Mouse (Mus musculus) liver, embryonic 11.5 days (tissue): ENCODE data around the gene Gm14214. TPM values are rescaled to one million over a fixed set of nuclear protein-coding genes. Genes with fewer than 3 reads are reported as not detected.

Source experiments
- ATAC-seq: fragments of 200-750 bp; cut with Nextera tagmentation; replicated peaks from 2 replicates; pipeline ENCODE4 v1.8.0; 2017; ENCODE audit warnings: moderate number of reproducible peaks, mild to moderate bottlenecking, moderate TSS enrichment, moderate library complexity; ENCODE audit not compliant: low FRiP score
- DNase-seq: peaks from one replicate; pipeline ENCODE4 v3.0.0-alpha.2; 2017; ENCODE audit warnings: low spot score
- H3K27ac ChIP-seq: fragments of 300-500 bp; sonication (generic); 2 replicates; pipeline ENCODE4 v1.5.1; 2014; ENCODE audit warnings: mild to moderate bottlenecking, low read depth, low read length, control low read depth
- H3K27me3 ChIP-seq: fragments of 300-500 bp; sonication (generic); replicated peaks from 2 replicates; pipeline ENCODE4 v1.6.1; 2014; ENCODE audit warnings: low read length, mixed read lengths; ENCODE audit not compliant: control insufficient read depth, insufficient read depth
- H3K36me3 ChIP-seq: fragments of 300-500 bp; sonication (generic); 2 replicates; pipeline ENCODE4 v1.6.1; 2014; ENCODE audit warnings: mild to moderate bottlenecking, low read length, moderate library complexity, mixed read lengths; ENCODE audit not compliant: control insufficient read depth, insufficient read depth
- H3K4me1 ChIP-seq: fragments of 300-500 bp; sonication (generic); replicated peaks from 2 replicates; pipeline ENCODE4 v1.6.1; 2014; ENCODE audit warnings: low read length, mixed read lengths; ENCODE audit not compliant: control insufficient read depth, insufficient read depth
- H3K4me2 ChIP-seq: fragments of 300-500 bp; sonication (generic); 2 replicates; pipeline ENCODE4 v1.6.1; 2014; ENCODE audit warnings: mild to moderate bottlenecking, control low read depth, moderate library complexity
- H3K4me3 ChIP-seq: fragments of 300-500 bp; sonication (generic); 2 replicates; pipeline ENCODE4 v1.5.1; 2014; ENCODE audit warnings: low read depth, low read length, control low read depth
- H3K9ac ChIP-seq: fragments of 300-500 bp; sonication (generic); 2 replicates; pipeline ENCODE4 v1.6.1; 2014; ENCODE audit warnings: low read depth, low read length, control low read depth
- H3K9me3 ChIP-seq: fragments of 300-500 bp; sonication (generic); 2 replicates; pipeline ENCODE4 v1.6.1; 2016; ENCODE audit warnings: low read length, inconsistent platforms, mixed read lengths; ENCODE audit not compliant: control insufficient read depth
- WGBS: fragments of 180-500 bp; shearing (Covaris S2); extraction: QIAGEN DNeasy Blood & Tissue Kit; methylation state at CpG from one replicate; pipeline ENCODE4 v1.1.7; 2014; 5-methylcytosine and 5-hydroxymethylcytosine counted together
- polyA plus RNA-seq: library from polyadenylated mRNA; unstranded; fragments of >200 nt; fragmentation: Nextera tagmentation; extraction: Ambion mirVana; gene quantifications from 2 replicates; pipeline ENCODE4 v1.2.1, GENCODE M21; 2014

Gm14214 gene
- polyA plus RNA-seq, 1 experiment from 2014 or later, result not detected

GRCm38 (mm10) chr2:154782856-154783650 lies 13.2 kb upstream of the Gm14214 start:
- ATAC-seq (no peak), DNase-seq (no peak)
- H3K27ac ChIP-seq, result no peak overlapping the region
- WGBS, result 79% methylated on average over 17 of the region's 17 CpGs
- H3K4me2 ChIP-seq, result no peak overlapping the region
- H3K4me1 ChIP-seq, result peaks cover 17% of the 10 kb centered on the region
- H3K4me3 ChIP-seq, result no peak overlapping the region
- H3K9me3 ChIP-seq, result no peaks in the 10 kb centered on the region
- H3K27me3 ChIP-seq, result no peaks in the 10 kb centered on the region
- no peaks in the 10 kb centered on the region for H3K36me3 ChIP-seq
- H3K9ac ChIP-seq, result 0 out of 2 replicates have a peak overlapping the region, but pooled peaks have one; percentile 9

DNA sequence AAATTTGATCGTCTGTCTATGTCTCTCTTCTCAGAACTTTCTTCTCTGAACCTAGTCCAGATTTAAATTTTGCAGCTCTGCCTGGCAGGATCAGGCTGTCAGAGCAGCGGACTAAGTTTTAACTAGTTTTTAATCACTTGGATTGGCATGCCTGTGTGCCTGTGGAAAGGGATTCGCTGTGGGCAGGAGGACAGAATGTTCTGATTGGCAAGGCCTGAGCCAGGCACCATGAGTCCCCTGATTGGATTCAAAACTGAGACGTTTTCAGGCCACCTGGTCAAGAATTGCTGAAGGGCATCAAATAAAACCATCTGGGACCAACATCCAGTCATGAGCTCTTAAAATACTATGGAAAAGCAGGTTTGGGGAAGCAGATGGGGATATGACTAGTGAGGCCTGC lies 12.5 kb upstream of the Gm14214 start:
- DNase-seq (no peak), ATAC-seq (no peak)
- peaks cover 17% of the 10 kb centered on the region for H3K4me1 ChIP-seq
- no peaks in the 10 kb centered on the region for H3K36me3 ChIP-seq
- no peaks in the 10 kb centered on the region for H3K27me3 ChIP-seq
- H3K27ac ChIP-seq, result no peak overlapping the region
- no peak overlapping the region for H3K4me2 ChIP-seq
- no peaks in the 10 kb centered on the region for H3K9me3 ChIP-seq
- WGBS, result 74% methylated on average over 4 of the region's 4 CpGs
- no peak overlapping the region for H3K4me3 ChIP-seq
- no peak overlapping the region for H3K9ac ChIP-seq

GRCm38 (mm10) chr2:154779648-154780047 lies 9.8 kb upstream of the Gm14214 start:
- Histone ChIP-seq H3K36me3 (no peaks in the 10 kb centered on the region), H3K9me3 (no peaks in the 10 kb centered on the region), H3K4me1 (no peaks in the 10 kb centered on the region), H3K4me3 (no peak overlapping the region), H3K4me2 (no peak overlapping the region), H3K27ac (no peak overlapping the region), H3K9ac (no peak overlapping the region), H3K27me3 (no peaks in the 10 kb centered on the region)
- 67% methylated on average over 3 of the region's 3 CpGs for WGBS
- no peak for ATAC-seq
- DNase-seq, result no peak

DNA sequence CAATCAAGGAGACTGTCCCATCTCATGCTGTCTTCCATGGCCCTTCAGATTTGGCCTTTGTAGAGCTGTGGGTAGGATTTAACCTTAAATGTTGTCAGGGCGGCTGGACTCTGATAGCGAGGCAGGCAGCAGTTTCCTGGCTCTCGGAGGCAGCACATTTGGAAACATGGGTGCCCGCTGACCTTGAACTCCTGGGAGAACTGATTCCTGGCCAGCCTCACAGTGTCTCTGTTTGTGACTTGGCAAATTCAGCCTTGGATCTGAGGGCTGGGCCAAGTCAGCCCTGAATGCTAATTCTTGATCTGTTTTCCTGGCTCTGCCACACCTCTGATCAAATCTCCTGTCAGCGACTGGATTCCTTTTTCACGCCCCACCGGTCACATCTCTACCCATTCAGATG lies 6.7 kb upstream of the Gm14214 start:
- Histone ChIP-seq H3K9ac (no peak overlapping the region), H3K4me1 (no peaks in the 10 kb centered on the region), H3K4me2 (no peak overlapping the region), H3K9me3 (no peaks in the 10 kb centered on the region), H3K27me3 (no peaks in the 10 kb centered on the region), H3K27ac (no peak overlapping the region), H3K4me3 (no peak overlapping the region), H3K36me3 (no peaks in the 10 kb centered on the region)
- 56% methylated on average over 7 of the region's 7 CpGs for WGBS
- no peak for ATAC-seq
- no peak for DNase-seq

GRCm38 (mm10) chr2:154774032-154774431 lies 4.2 kb upstream of the Gm14214 start:
- no peak for DNase-seq
- no peak for ATAC-seq
- Histone ChIP-seq H3K27me3 (no peaks in the 10 kb centered on the region), H3K27ac (no peak overlapping the region), H3K4me3 (no peak overlapping the region), H3K36me3 (no peaks in the 10 kb centered on the region), H3K9me3 (no peaks in the 10 kb centered on the region), H3K4me2 (no peak overlapping the region), H3K4me1 (no peaks in the 10 kb centered on the region), H3K9ac (no peak overlapping the region)
- 89% methylated on average over 1 of the region's 1 CpGs for WGBS

GRCm38 (mm10) chr2:154771604-154772003 lies 1.8 kb upstream of the Gm14214 start:
- Histone ChIP-seq H3K27ac (no peak overlapping the region), H3K27me3 (no peaks in the 10 kb centered on the region), H3K36me3 (no peaks in the 10 kb centered on the region), H3K4me2 (no peak overlapping the region), H3K9me3 (no peaks in the 10 kb centered on the region), H3K4me1 (no peaks in the 10 kb centered on the region), H3K4me3 (no peak overlapping the region), H3K9ac (no peak overlapping the region)
- 78% methylated on average over 8 of the region's 8 CpGs for WGBS
- no peak for ATAC-seq
- no peak for DNase-seq

GRCm38 (mm10) chr2:154767051-154767450 lies 2.8 kb downstream of the Gm14214 start:
- H3K4me1 ChIP-seq, result peaks cover 35% of the 10 kb centered on the region

GRCm38 (mm10) chr2:154765554-154766008 lies 4.2 kb downstream of the Gm14214 start:
- Histone ChIP-seq H3K4me3 (no peak overlapping the region), H3K27ac (peak overlapping the region; percentile 86), H3K27me3 (no peaks in the 10 kb centered on the region), H3K36me3 (no peaks in the 10 kb centered on the region), H3K9ac (no peak overlapping the region; the same call in 1 of the 2 replicates), H3K4me2 (peak overlapping the region; percentile 43), H3K4me1 (peaks cover 35% of the 10 kb centered on the region), H3K9me3 (no peaks in the 10 kb centered on the region)
- ATAC-seq (peak; percentile 47; the same call in 1 of the 2 replicates), DNase-seq (no peak)
- 50% methylated on average over 8 of the region's 8 CpGs for WGBS

More at GRCm38 (mm10) chr2:154767051-154767450, 2.8 kb downstream of the Gm14214 start:
- H3K4me3 ChIP-seq, result no peak overlapping the region
- H3K4me2 ChIP-seq, result no peak overlapping the region
- H3K27ac ChIP-seq, result no peak overlapping the region
- DNase-seq (no peak), ATAC-seq (no peak)
- H3K9ac ChIP-seq, result no peak overlapping the region
- WGBS, result 71% methylated on average over 6 of the region's 6 CpGs
- no peaks in the 10 kb centered on the region for H3K36me3 ChIP-seq
- H3K27me3 ChIP-seq, result no peaks in the 10 kb centered on the region
- no peaks in the 10 kb centered on the region for H3K9me3 ChIP-seq
